Mouse (Mus musculus): Measurements from ENCODE around the gene Nrp1. TPM values are rescaled to one million over a fixed set of nuclear protein-coding genes. Genes with fewer than 3 reads are reported as not detected.

Gene Nrp1
- polyA plus RNA-seq, 1 experiment from 2014 or later, result 140 TPM

- no peaks in the 10 kb centered on the region for H3K27me3 ChIP-seq
- H3K4me1 ChIP-seq, result peaks cover 25% of the 10 kb centered on the region
- 80% methylated on average over 5 of the region's 5 CpGs for WGBS
- H3K9ac ChIP-seq, result no peak overlapping the region
- no peak overlapping the region for H3K27ac ChIP-seq
- peaks cover 47% of the 10 kb centered on the region for H3K36me3 ChIP-seq
- no peak overlapping the region for H3K4me2 ChIP-seq
- no peak overlapping the region for H3K4me3 ChIP-seq (replicated peaks)
- no peak for ATAC-seq (replicated peaks; ENCODE audit: low FRiP score)
- no peaks in the 10 kb centered on the region for H3K9me3 ChIP-seq (replicated peaks)
Observed at GRCm38 (mm10) chr8:128372724-128373123, 14.3 kb downstream of the Nrp1 start.

- no peaks in the 10 kb centered on the region for H3K9me3 ChIP-seq (replicated peaks)
- H3K4me2 ChIP-seq, result no peak overlapping the region
- no peak for ATAC-seq (replicated peaks; ENCODE audit: low FRiP score)
- no peak overlapping the region for H3K9ac ChIP-seq
- H3K27me3 ChIP-seq, result no peaks in the 10 kb centered on the region
- no peak overlapping the region for H3K4me3 ChIP-seq (replicated peaks)
- no peak overlapping the region for H3K27ac ChIP-seq
- 81% methylated on average over 6 of the region's 6 CpGs for WGBS
- H3K4me1 ChIP-seq, result peaks cover 22% of the 10 kb centered on the region
- peaks cover 47% of the 10 kb centered on the region for H3K36me3 ChIP-seq
Observed at GRCm38 (mm10) chr8:128373418-128373817, 15.0 kb downstream of the Nrp1 start.

DNA sequence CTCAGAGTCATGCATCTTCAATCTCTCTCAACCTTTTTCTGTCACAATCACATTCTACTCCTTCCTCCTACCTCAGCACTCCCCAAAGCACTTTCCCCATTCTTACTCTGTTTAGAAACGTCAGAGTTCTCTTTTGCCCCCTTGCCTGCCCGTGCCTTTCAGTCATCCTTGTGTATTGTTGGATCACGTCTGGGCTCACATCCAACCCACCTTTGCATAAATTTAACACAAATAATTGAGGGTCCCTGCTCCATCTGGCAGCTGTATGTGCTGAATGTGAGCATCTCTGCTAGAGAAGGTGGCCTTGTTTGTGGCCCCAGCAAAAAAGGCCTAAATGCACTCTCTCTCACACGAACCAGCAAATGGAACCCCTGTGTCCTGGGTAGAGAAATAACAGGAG lies 16.9 kb downstream of the Nrp1 start:
- Histone ChIP-seq H3K9me3 (replicated peaks) (no peaks in the 10 kb centered on the region), H3K4me2 (no peak overlapping the region), H3K36me3 (peaks cover 32% of the 10 kb centered on the region), H3K9ac (no peak overlapping the region), H3K4me3 (replicated peaks) (no peak overlapping the region), H3K27ac (no peak overlapping the region), H3K4me1 (peaks cover 15% of the 10 kb centered on the region), H3K27me3 (no peaks in the 10 kb centered on the region)
- 60% methylated on average over 4 of the region's 4 CpGs for WGBS
- ATAC-seq (replicated peaks; ENCODE audit: low FRiP score), result no peak

- peaks cover 55% of the 10 kb centered on the region for H3K4me1 ChIP-seq
- no peak overlapping the region for H3K4me3 ChIP-seq (replicated peaks)
- ATAC-seq (replicated peaks; ENCODE audit: low FRiP score), result no peak
- H3K9me3 ChIP-seq (replicated peaks), result no peaks in the 10 kb centered on the region
- H3K36me3 ChIP-seq, result 0 out of 2 replicates have a peak, but pooled peaks cover 4% of the 10 kb centered on the region
- H3K4me2 ChIP-seq, result no peak overlapping the region
- no peak overlapping the region for H3K9ac ChIP-seq
- no peak overlapping the region for H3K27ac ChIP-seq
- WGBS, result 44% methylated on average over 3 of the region's 3 CpGs
- H3K27me3 ChIP-seq, result no peaks in the 10 kb centered on the region
Observed at GRCm38 (mm10) chr8:128383176-128383575, 24.8 kb downstream of the Nrp1 start.

GRCm38 (mm10) chr8:128384366-128384765 lies 26.0 kb downstream of the Nrp1 start:
- WGBS, result 61% methylated on average over 2 of the region's 2 CpGs

GRCm38 (mm10) chr8:128384921-128385332 lies 26.5 kb downstream of the Nrp1 start:
- H3K9me3 ChIP-seq (replicated peaks), result no peaks in the 10 kb centered on the region
- peak overlapping the region; percentile 9; the same call in 1 of the 2 replicates for H3K27ac ChIP-seq
- H3K4me3 ChIP-seq (replicated peaks), result no peak overlapping the region
- H3K36me3 ChIP-seq, result 0 out of 2 replicates have a peak, but pooled peaks cover 4% of the 10 kb centered on the region
- H3K9ac ChIP-seq, result no peak overlapping the region
- H3K27me3 ChIP-seq, result no peaks in the 10 kb centered on the region
- WGBS, result 64% methylated on average over 5 of the region's 5 CpGs
- H3K4me2 ChIP-seq, result no peak overlapping the region
- no peak for ATAC-seq (replicated peaks; ENCODE audit: low FRiP score)
- H3K4me1 ChIP-seq, result peaks cover 51% of the 10 kb centered on the region

More at GRCm38 (mm10) chr8:128384366-128384765, 26.0 kb downstream of the Nrp1 start:
- Histone ChIP-seq H3K4me3 (replicated peaks) (no peak overlapping the region), H3K27ac (peak overlapping the region; percentile 9; the same call in 1 of the 2 replicates), H3K4me1 (peaks cover 51% of the 10 kb centered on the region), H3K9me3 (replicated peaks) (no peaks in the 10 kb centered on the region), H3K4me2 (no peak overlapping the region), H3K9ac (no peak overlapping the region), H3K27me3 (no peaks in the 10 kb centered on the region), H3K36me3 (0 out of 2 replicates have a peak, but pooled peaks cover 4% of the 10 kb centered on the region)
- ATAC-seq (replicated peaks; ENCODE audit: low FRiP score), result no peak

DNA sequence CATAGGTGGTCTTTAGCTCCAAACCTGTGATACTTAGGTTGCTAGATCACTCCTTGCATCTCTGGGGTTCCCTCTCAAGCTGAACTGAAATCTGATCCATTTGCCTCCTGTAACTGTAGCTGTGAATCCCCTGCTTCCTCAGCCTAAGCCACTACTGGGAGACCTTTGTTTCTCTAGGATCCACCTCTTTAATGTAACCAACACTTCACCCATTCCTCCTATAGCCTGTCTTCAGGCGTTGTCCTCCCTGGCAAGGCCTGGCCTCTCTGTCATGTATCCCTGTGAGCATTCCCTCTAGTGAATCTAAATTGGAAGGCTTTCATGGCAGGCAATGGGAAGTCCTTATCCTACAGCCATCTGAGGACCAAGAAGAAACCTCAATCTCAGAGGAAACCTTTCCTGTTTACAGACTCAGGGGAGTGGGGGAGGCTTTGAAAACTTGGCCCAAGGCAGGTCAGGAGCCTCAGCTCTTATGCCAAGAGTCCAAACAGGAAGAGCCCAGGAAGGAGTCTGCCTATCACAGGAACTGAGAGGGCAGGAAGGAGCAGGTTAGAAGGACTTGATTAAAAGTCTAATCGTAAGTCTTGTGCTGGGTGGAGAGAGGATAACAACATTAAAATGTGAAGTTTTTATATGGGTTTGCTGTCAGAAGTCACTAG lies 28.7 kb downstream of the Nrp1 start:
- 0 out of 2 replicates have a peak, but pooled peaks have one; percentile 23 for ATAC-seq (replicated peaks; ENCODE audit: low FRiP score)
- no peak overlapping the region for H3K4me2 ChIP-seq
- peak overlapping the region; percentile 85 for H3K27ac ChIP-seq
- WGBS, result 15% methylated on average over 2 of the region's 2 CpGs
- 0 out of 2 replicates have a peak, but pooled peaks cover 4% of the 10 kb centered on the region for H3K36me3 ChIP-seq
- H3K9ac ChIP-seq, result no peak overlapping the region
- H3K27me3 ChIP-seq, result no peaks in the 10 kb centered on the region
- peaks cover 52% of the 10 kb centered on the region for H3K4me1 ChIP-seq
- H3K4me3 ChIP-seq (replicated peaks), result no peak overlapping the region
- H3K9me3 ChIP-seq (replicated peaks), result no peaks in the 10 kb centered on the region

GRCm38 (mm10) chr8:128390759-128391158 lies 32.4 kb downstream of the Nrp1 start:
- no peak overlapping the region for H3K4me3 ChIP-seq (replicated peaks)
- H3K4me2 ChIP-seq, result no peak overlapping the region
- H3K27ac ChIP-seq, result no peak overlapping the region
- H3K9me3 ChIP-seq (replicated peaks), result no peaks in the 10 kb centered on the region
- H3K27me3 ChIP-seq, result no peaks in the 10 kb centered on the region
- peaks cover 39% of the 10 kb centered on the region for H3K4me1 ChIP-seq
- no peak overlapping the region for H3K9ac ChIP-seq
- ATAC-seq (replicated peaks; ENCODE audit: low FRiP score), result no peak
- H3K36me3 ChIP-seq, result 0 out of 2 replicates have a peak, but pooled peaks cover 5% of the 10 kb centered on the region

- ATAC-seq (replicated peaks; ENCODE audit: low FRiP score), result no peak
- Histone ChIP-seq H3K4me1 (peaks cover 42% of the 10 kb centered on the region), H3K27me3 (no peaks in the 10 kb centered on the region), H3K36me3 (0 out of 2 replicates have a peak, but pooled peaks cover 5% of the 10 kb centered on the region), H3K9ac (no peak overlapping the region), H3K9me3 (replicated peaks) (no peaks in the 10 kb centered on the region), H3K27ac (no peak overlapping the region), H3K4me2 (no peak overlapping the region), H3K4me3 (replicated peaks) (no peak overlapping the region)
- 79% methylated on average over 4 of the region's 4 CpGs for WGBS
Observed at GRCm38 (mm10) chr8:128391182-128391760, 32.9 kb downstream of the Nrp1 start.

GRCm38 (mm10) chr8:128394671-128395193 lies 36.3 kb downstream of the Nrp1 start:
- no peaks in the 10 kb centered on the region for H3K9me3 ChIP-seq (replicated peaks)
- peaks cover 45% of the 10 kb centered on the region for H3K4me1 ChIP-seq
- 33% methylated on average over 5 of the region's 5 CpGs for WGBS
- H3K9ac ChIP-seq, result no peak overlapping the region
- no peak overlapping the region for H3K4me2 ChIP-seq
- H3K27me3 ChIP-seq, result no peaks in the 10 kb centered on the region
- ATAC-seq (replicated peaks; ENCODE audit: low FRiP score), result 0 out of 2 replicates have a peak, but pooled peaks have one; percentile 18
- H3K36me3 ChIP-seq, result 0 out of 2 replicates have a peak, but pooled peaks cover 5% of the 10 kb centered on the region
- H3K4me3 ChIP-seq (replicated peaks), result no peak overlapping the region
- H3K27ac ChIP-seq, result 0 out of 2 replicates have a peak overlapping the region, but pooled peaks have one; percentile 34

DNA sequence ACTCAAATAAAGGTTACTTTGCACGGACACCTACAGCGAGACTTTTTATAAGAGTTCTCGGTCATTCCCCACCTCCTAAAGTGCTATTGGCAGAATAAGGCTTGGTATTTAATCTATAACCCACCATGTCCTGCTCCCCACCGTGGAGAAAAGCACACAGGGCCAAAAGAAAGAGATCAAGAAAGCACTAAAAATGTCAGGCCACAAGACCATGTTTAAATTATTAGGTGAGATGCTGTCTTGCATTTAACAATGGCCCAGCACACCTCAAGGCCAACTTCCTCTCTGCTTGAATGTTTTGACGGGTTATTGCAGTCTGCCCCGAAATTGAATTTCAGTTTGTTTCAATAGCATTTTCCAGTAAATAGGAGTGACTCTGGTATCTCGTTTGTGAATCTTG lies 38.6 kb downstream of the Nrp1 start:
- Histone ChIP-seq H3K4me3 (replicated peaks) (no peak overlapping the region), H3K4me2 (no peak overlapping the region), H3K36me3 (0 out of 2 replicates have a peak, but pooled peaks cover 5% of the 10 kb centered on the region), H3K27ac (peak overlapping the region; percentile 13; the same call in 1 of the 2 replicates), H3K4me1 (peaks cover 42% of the 10 kb centered on the region), H3K27me3 (no peaks in the 10 kb centered on the region), H3K9ac (no peak overlapping the region), H3K9me3 (replicated peaks) (no peaks in the 10 kb centered on the region)
- ATAC-seq (replicated peaks; ENCODE audit: low FRiP score), result no peak
- 24% methylated on average over 7 of the region's 7 CpGs for WGBS

DNA sequence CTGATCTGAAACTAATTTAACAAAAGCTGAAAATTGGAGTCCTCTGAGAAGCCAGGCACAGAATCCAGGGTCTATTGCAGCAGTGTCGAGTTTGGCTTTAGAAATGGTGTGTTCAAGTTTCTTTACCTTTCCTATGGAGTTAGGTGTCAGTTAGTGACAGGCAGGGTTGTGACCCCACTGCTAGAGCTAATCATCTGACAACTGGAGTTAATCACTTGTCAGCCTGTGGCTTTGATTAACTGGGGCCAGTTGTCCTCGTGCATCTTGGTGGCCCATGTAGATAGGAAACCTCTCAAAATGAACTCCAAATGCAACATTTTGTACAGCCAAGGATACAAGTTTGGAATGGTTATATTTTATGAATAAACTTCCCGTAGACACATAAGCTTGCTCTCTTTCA lies 39.0 kb downstream of the Nrp1 start:
- 36% methylated on average over 3 of the region's 3 CpGs for whole genome bisulfite sequencing
- Histone ChIP-seq H3K36me3 (0 out of 2 replicates have a peak, but pooled peaks cover 8% of the 10 kb centered on the region), H3K27me3 (no peaks in the 10 kb centered on the region), H3K4me3 (replicated peaks) (no peak overlapping the region), H3K27ac (peak overlapping the region; percentile 13; the same call in 1 of the 2 replicates), H3K9me3 (replicated peaks) (no peaks in the 10 kb centered on the region), H3K4me2 (no peak overlapping the region), H3K9ac (no peak overlapping the region), H3K4me1 (peaks cover 42% of the 10 kb centered on the region)
- no peak for ATAC-seq (replicated peaks; ENCODE audit: low FRiP score)
